Mouse (Mus musculus) midbrain, embryonic 16.5 days (tissue): ENCODE data around the gene B3gat3. TPM values are rescaled to one million over a fixed set of nuclear protein-coding genes. Genes with fewer than 3 reads are reported as not detected.

Experiments
- ATAC-seq: fragments of 200-750 bp; cut with Nextera tagmentation; 2 replicates; pipeline ENCODE4 v1.8.0; 2017; ENCODE audit warnings: moderate TSS enrichment
- H3K27ac ChIP-seq: fragments of 300-500 bp; sonication (generic); 2 replicates; pipeline ENCODE4 v1.5.1; 2014; ENCODE audit warnings: mild to moderate bottlenecking, low read length, mixed read lengths
- H3K27me3 ChIP-seq: fragments of 300-500 bp; sonication (generic); 2 replicates; pipeline ENCODE4 v1.6.1; 2014; ENCODE audit warnings: low read depth, low read length, mixed read lengths; ENCODE audit not compliant: control insufficient read depth, insufficient read depth
- H3K36me3 ChIP-seq: fragments of 300-500 bp; sonication (generic); 2 replicates; pipeline ENCODE4 v1.6.1; 2014; ENCODE audit warnings: mild to moderate bottlenecking, low read length, moderate library complexity, mixed read lengths; ENCODE audit not compliant: control insufficient read depth, insufficient read depth
- H3K4me1 ChIP-seq: fragments of 300-500 bp; sonication (generic); 2 replicates; pipeline ENCODE4 v1.6.1; 2014; ENCODE audit warnings: mild to moderate bottlenecking, low read length, mixed read lengths; ENCODE audit not compliant: control insufficient read depth, insufficient read depth
- H3K4me2 ChIP-seq: fragments of 300-500 bp; sonication (generic); 2 replicates; pipeline ENCODE4 v1.6.1; 2014; ENCODE audit warnings: mild to moderate bottlenecking, low read length, mixed read lengths
- H3K4me3 ChIP-seq: fragments of 300-500 bp; sonication (generic); 2 replicates; pipeline ENCODE4 v1.5.1; 2014; ENCODE audit warnings: low read depth, mild to moderate bottlenecking, low read length, moderate library complexity, mixed read lengths
- H3K9ac ChIP-seq: fragments of 300-500 bp; sonication (generic); 2 replicates; pipeline ENCODE4 v1.6.1; 2014; ENCODE audit warnings: low read depth, low read length, mixed read lengths
- H3K9me3 ChIP-seq: fragments of 300-500 bp; sonication (generic); replicated peaks from 2 replicates; pipeline ENCODE4 v1.6.1; 2014; ENCODE audit warnings: mild to moderate bottlenecking, low read length, mixed read lengths; ENCODE audit not compliant: control insufficient read depth, poor library complexity, severe bottlenecking
- WGBS: fragments of 180-500 bp; shearing (Covaris S2); extraction: QIAGEN DNeasy Blood & Tissue Kit; methylation state at CpG from one replicate; pipeline ENCODE4 v1.1.7; 2014; 5-methylcytosine and 5-hydroxymethylcytosine counted together
- polyA plus RNA-seq: library from polyadenylated mRNA; unstranded; fragments of >200 nt; fragmentation: Nextera tagmentation; extraction: Ambion mirVana; gene quantifications from 2 replicates; pipeline ENCODE4 v1.2.1, GENCODE M21; 2015

Gene B3gat3
- polyA plus RNA-seq, 1 experiment from 2014 or later, result 95.7 TPM

GRCm38 (mm10) chr19:8930771-8931170 is 10.6 kb downstream of the B3gat3 start:
- H3K9me3 ChIP-seq, result no peaks in the 10 kb centered on the region
- H3K36me3 ChIP-seq, result peaks cover 8% of the 10 kb centered on the region
- peaks cover 7% of the 10 kb centered on the region; the same call in 1 of the 2 replicates for H3K4me1 ChIP-seq
- ATAC-seq, result no peak
- 85% methylated on average over 7 of the region's 7 CpGs for WGBS
- H3K27ac ChIP-seq, result no peak overlapping the region
- H3K4me3 ChIP-seq, result no peak overlapping the region; the same call in 1 of the 2 replicates
- no peak overlapping the region for H3K9ac ChIP-seq
- no peaks in the 10 kb centered on the region for H3K27me3 ChIP-seq
- H3K4me2 ChIP-seq, result no peak overlapping the region

- H3K27me3 ChIP-seq, result no peaks in the 10 kb centered on the region
- peaks cover 3% of the 10 kb centered on the region; the same call in 1 of the 2 replicates for H3K36me3 ChIP-seq
- H3K27ac ChIP-seq, result no peak overlapping the region
- H3K9ac ChIP-seq, result no peak overlapping the region
- WGBS, result 86% methylated on average over 2 of the region's 2 CpGs
- H3K9me3 ChIP-seq, result no peaks in the 10 kb centered on the region
- H3K4me2 ChIP-seq, result no peak overlapping the region
- ATAC-seq, result no peak
- peaks cover 4% of the 10 kb centered on the region; the same call in 1 of the 2 replicates for H3K4me1 ChIP-seq
- no peak overlapping the region for H3K4me3 ChIP-seq
These were observed 16.6 kb downstream of the B3gat3 start for GRCm38 (mm10) chr19:8936736-8937135.

GRCm38 (mm10) chr19:8940526-8941133 is 20.5 kb downstream of the B3gat3 start:
- no peak for ATAC-seq
- Histone ChIP-seq H3K36me3 (peaks cover 6% of the 10 kb centered on the region), H3K4me2 (no peak overlapping the region), H3K9ac (no peak overlapping the region), H3K4me3 (no peak overlapping the region), H3K4me1 (peaks cover 28% of the 10 kb centered on the region), H3K27me3 (no peaks in the 10 kb centered on the region), H3K9me3 (no peaks in the 10 kb centered on the region), H3K27ac (no peak overlapping the region)
- WGBS, result 81% methylated on average over 15 of the region's 15 CpGs

GRCm38 (mm10) chr19:8941136-8941514 is 21.0 kb downstream of the B3gat3 start:
- 34% methylated on average over 10 of the region's 10 CpGs for WGBS

GRCm38 (mm10) chr19:8941515-8942217 is 21.5 kb downstream of the B3gat3 start, which contains the start of gene Mta2:
TSS of gene Mta2 (plus strand) at chr19:8941875.
- peak within 1 kb of the TSS; percentile 98 for H3K9ac ChIP-seq
- ATAC-seq, result peak; percentile 97
- under 1% methylated on average over 63 of the region's 64 CpGs for WGBS

More at GRCm38 (mm10) chr19:8941136-8941514, 21.0 kb downstream of the B3gat3 start:
- Histone ChIP-seq H3K27me3 (no peaks in the 10 kb centered on the region), H3K9me3 (no peaks in the 10 kb centered on the region), H3K4me1 (peaks cover 28% of the 10 kb centered on the region), H3K36me3 (peaks cover 11% of the 10 kb centered on the region), H3K9ac (peak overlapping the region; percentile 64), H3K4me2 (peak overlapping the region; percentile 57), H3K27ac (peak overlapping the region; percentile 44; the same call in 1 of the 2 replicates), H3K4me3 (peak overlapping the region; percentile 92)
- ATAC-seq, result peak; percentile 51

GRCm38 (mm10) chr19:8942276-8942964 is 22.2 kb downstream of the B3gat3 start:
- Histone ChIP-seq H3K27me3 (no peaks in the 10 kb centered on the region), H3K4me1 (peaks cover 28% of the 10 kb centered on the region), H3K27ac (peak overlapping the region; percentile 96), H3K4me3 (peak overlapping the region; percentile 92), H3K9me3 (no peaks in the 10 kb centered on the region), H3K9ac (peak overlapping the region; percentile 98), H3K36me3 (peaks cover 19% of the 10 kb centered on the region), H3K4me2 (peak overlapping the region; percentile 57)
- peak; percentile 80 for ATAC-seq
- under 1% methylated on average over 46 of the region's 46 CpGs for WGBS

More at GRCm38 (mm10) chr19:8941515-8942217, 21.5 kb downstream of the B3gat3 start, which contains the start of gene Mta2:
- Histone ChIP-seq H3K4me2 (peak within 1 kb of the TSS; percentile 57), H3K27ac (peak within 1 kb of the TSS; percentile 96), H3K4me1 (peaks cover 28% of the 10 kb centered on the region), H3K9me3 (no peaks in the 10 kb centered on the region), H3K36me3 (peaks cover 13% of the 10 kb centered on the region), H3K4me3 (peak within 1 kb of the TSS; percentile 92), H3K27me3 (no peaks in the 10 kb centered on the region)

GRCm38 (mm10) chr19:8943047-8943446 is 22.9 kb downstream of the B3gat3 start:
- H3K4me3 ChIP-seq, result peak overlapping the region; percentile 92
- H3K4me2 ChIP-seq, result peak overlapping the region; percentile 57
- 74% methylated on average over 2 of the region's 2 CpGs for WGBS
- no peak overlapping the region for H3K27ac ChIP-seq
- no peaks in the 10 kb centered on the region for H3K9me3 ChIP-seq
- peaks cover 25% of the 10 kb centered on the region for H3K36me3 ChIP-seq
- no peaks in the 10 kb centered on the region for H3K27me3 ChIP-seq
- no peak for ATAC-seq
- H3K4me1 ChIP-seq, result peaks cover 28% of the 10 kb centered on the region
- peak overlapping the region; percentile 98 for H3K9ac ChIP-seq

GRCm38 (mm10) chr19:8944062-8944461 is 23.9 kb downstream of the B3gat3 start:
- no peaks in the 10 kb centered on the region for H3K9me3 ChIP-seq
- H3K4me1 ChIP-seq, result peaks cover 28% of the 10 kb centered on the region
- H3K4me3 ChIP-seq, result no peak overlapping the region
- H3K9ac ChIP-seq, result peak overlapping the region; percentile 40; the same call in 1 of the 2 replicates
- no peak for ATAC-seq
- no peaks in the 10 kb centered on the region for H3K27me3 ChIP-seq
- H3K4me2 ChIP-seq, result peak overlapping the region; percentile 27; the same call in 1 of the 2 replicates
- peaks cover 34% of the 10 kb centered on the region for H3K36me3 ChIP-seq
- no peak overlapping the region for H3K27ac ChIP-seq
- 74% methylated on average over 5 of the region's 5 CpGs for WGBS
